Mouse (Mus musculus): Measurements from ENCODE around the gene Samd3. TPM values are rescaled to one million over a fixed set of nuclear protein-coding genes. Genes with fewer than 3 reads are reported as not detected.

Gene Samd3
- 1.7 TPM for polyA plus RNA-seq (2017; shearing (Covaris generic))

DNA sequence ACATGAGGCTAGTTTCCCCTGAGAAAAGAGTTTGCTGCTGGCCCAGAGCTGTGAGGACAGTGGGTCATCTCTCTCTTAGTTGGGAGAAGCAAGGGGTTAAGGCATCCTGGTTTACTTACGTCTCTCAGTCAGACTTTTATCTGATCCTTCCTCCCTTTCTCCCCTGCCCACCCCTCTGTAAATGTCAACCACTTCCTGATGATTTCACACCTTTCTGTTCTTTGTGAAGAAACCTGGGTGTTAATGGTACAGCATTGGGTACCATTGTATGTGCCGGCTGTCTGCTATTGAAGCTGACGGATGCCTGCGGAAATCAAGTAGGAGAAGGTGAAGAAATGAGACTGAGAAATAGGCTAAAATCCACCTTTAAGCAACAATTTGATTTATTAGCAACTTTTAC lies at the start of gene Samd3:
Samd3 (plus strand) TSS at position 220 of the 400 bp plus-strand sequence.

Other genes with a start within 250 kb of the Samd3 start
- not detected for gene Gm9767, start 151.5 kb upstream of the Samd3 start, polyA plus RNA-seq (2017; shearing (Covaris generic))
- gene Tmem200a, start 150.7 kb upstream of the Samd3 start, polyA plus RNA-seq (2017; shearing (Covaris generic)), result 0.11 TPM
- gene L3mbtl3, start 146.3 kb downstream of the Samd3 start, polyA plus RNA-seq (2017; shearing (Covaris generic)), result 18.1 TPM

Measured in CD4-positive, CD25-positive, alpha-beta regulatory T cell (primary cell).